Mouse (Mus musculus): ENCODE results near the gene Nup35. TPM values are rescaled to one million over a fixed set of nuclear protein-coding genes. Genes with fewer than 3 reads are reported as not detected.

Gene Nup35
- polyA plus RNA-seq, 1 experiment from 2014 or later: 68.0 TPM

DNA sequence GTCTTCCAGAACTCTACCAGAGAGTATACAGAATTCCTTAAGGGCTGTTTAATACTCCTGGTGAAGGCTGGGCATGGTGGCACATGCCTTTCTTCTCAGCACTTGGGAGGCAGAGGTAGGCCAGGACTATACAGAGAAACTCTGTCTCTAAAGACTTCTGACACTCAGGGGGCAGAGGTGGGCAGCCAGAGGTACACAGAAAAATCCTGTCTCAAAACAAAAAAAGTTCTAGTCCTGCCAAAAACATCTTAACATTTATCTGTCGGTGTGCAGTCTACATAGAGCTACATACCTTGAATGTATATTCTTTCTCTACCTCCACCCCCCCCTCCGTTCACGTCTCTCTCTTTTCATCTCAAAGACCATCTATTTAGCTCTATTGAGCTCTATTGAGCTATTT, 34.7 kb upstream of the Nup35 start:
- Histone ChIP-seq H3K4me3 (ENCODE audit: low read depth, low read length) (no peak overlapping the region), H3K27me3 (ENCODE audit: control insufficient read depth, insufficient read depth, low read length) (no peaks in the 10 kb centered on the region), H3K36me3 (ENCODE audit: control insufficient read depth, insufficient read depth, low read length) (no peaks in the 10 kb centered on the region), H3K27ac (replicated peaks; ENCODE audit: low read depth, low read length) (no peak overlapping the region), H3K4me1 (ENCODE audit: control insufficient read depth, insufficient read depth, low read length) (peaks cover 3% of the 10 kb centered on the region; the same call in 1 of the 2 replicates), H3K9me3 (ENCODE audit: control insufficient read depth, low read length) (no peaks in the 10 kb centered on the region), H3K4me2 (ENCODE audit: low read depth, severe bottlenecking) (no peak overlapping the region), H3K9ac (ENCODE audit: low read length) (no peak overlapping the region)
- no peak for DNase-seq (ENCODE audit: low spot score)
- ATAC-seq (ENCODE audit: insufficient number of reproducible peaks, low FRiP score, low TSS enrichment, low read depth): no peak
- WGBS: 94% methylated on average over 3 of the region's 3 CpGs

DNA sequence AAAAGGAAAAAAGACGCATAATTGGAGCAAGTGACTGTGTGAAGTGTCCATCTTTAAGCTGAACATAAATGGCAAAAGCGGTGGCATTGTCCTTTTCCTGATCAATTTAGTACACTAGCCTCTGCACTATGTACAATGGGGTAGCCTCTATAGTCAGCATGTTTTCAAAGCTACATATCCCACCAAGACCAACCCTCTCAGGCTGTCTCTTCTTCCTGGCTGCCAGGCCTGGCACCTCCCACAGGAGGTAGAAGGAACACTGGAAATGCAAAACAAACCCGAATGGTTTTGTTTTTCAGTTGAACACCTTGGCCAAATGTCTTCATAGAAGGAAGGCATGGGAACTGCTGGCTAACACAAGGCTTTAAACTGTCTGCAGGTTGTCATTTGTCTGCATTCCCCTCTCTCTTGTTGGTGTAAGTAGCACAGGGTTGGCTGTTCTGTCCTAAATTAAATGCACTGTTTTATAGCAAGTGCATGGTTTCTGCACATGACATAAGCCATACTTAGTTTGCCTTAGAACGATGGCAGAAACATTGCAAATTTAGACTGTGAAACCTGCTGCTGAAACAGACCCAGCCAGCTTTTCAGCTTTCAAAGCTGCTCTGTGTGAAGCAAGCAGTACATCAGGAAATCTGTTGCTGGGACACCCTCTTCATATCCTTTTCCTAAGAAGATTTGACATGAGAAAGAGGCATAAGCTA, 22.7 kb upstream of the Nup35 start:
- ATAC-seq (ENCODE audit: insufficient number of reproducible peaks, low FRiP score, low TSS enrichment, low read depth) (no peak), DNase-seq (ENCODE audit: low spot score) (no peak)
- Histone ChIP-seq H3K4me1 (ENCODE audit: control insufficient read depth, insufficient read depth, low read length) (no peaks in the 10 kb centered on the region), H3K9me3 (ENCODE audit: control insufficient read depth, low read length) (no peaks in the 10 kb centered on the region), H3K4me2 (ENCODE audit: low read depth, severe bottlenecking) (no peak overlapping the region), H3K27me3 (ENCODE audit: control insufficient read depth, insufficient read depth, low read length) (no peaks in the 10 kb centered on the region), H3K27ac (replicated peaks; ENCODE audit: low read depth, low read length) (no peak overlapping the region), H3K4me3 (ENCODE audit: low read depth, low read length) (no peak overlapping the region), H3K36me3 (ENCODE audit: control insufficient read depth, insufficient read depth, low read length) (no peaks in the 10 kb centered on the region), H3K9ac (ENCODE audit: low read length) (no peak overlapping the region)
- WGBS: 75% methylated on average over 4 of the region's 4 CpGs

- Histone ChIP-seq H3K4me3 (ENCODE audit: low read depth, low read length) (no peak overlapping the region), H3K36me3 (ENCODE audit: control insufficient read depth, insufficient read depth, low read length) (no peaks in the 10 kb centered on the region), H3K27me3 (ENCODE audit: control insufficient read depth, insufficient read depth, low read length) (no peaks in the 10 kb centered on the region), H3K27ac (replicated peaks; ENCODE audit: low read depth, low read length) (no peak overlapping the region), H3K9me3 (ENCODE audit: control insufficient read depth, low read length) (no peaks in the 10 kb centered on the region), H3K4me2 (ENCODE audit: low read depth, severe bottlenecking) (no peak overlapping the region), H3K9ac (ENCODE audit: low read length) (no peak overlapping the region), H3K4me1 (ENCODE audit: control insufficient read depth, insufficient read depth, low read length) (no peaks in the 10 kb centered on the region)
- 87% methylated on average over 5 of the region's 5 CpGs for WGBS
- DNase-seq (ENCODE audit: low spot score) (no peak), ATAC-seq (ENCODE audit: insufficient number of reproducible peaks, low FRiP score, low TSS enrichment, low read depth) (no peak)
These were observed 20.1 kb upstream of the Nup35 start for GRCm38 (mm10) chr2:80596960-80597359.

- WGBS: 90% methylated on average over 3 of the region's 3 CpGs
- no peak for ATAC-seq (ENCODE audit: insufficient number of reproducible peaks, low FRiP score, low TSS enrichment, low read depth)
- H3K27me3 ChIP-seq (ENCODE audit: control insufficient read depth, insufficient read depth, low read length): no peaks in the 10 kb centered on the region
- no peak overlapping the region for H3K27ac ChIP-seq (replicated peaks; ENCODE audit: low read depth, low read length)
- no peak overlapping the region for H3K4me2 ChIP-seq (ENCODE audit: low read depth, severe bottlenecking)
- H3K36me3 ChIP-seq (ENCODE audit: control insufficient read depth, insufficient read depth, low read length): no peaks in the 10 kb centered on the region
- DNase-seq (ENCODE audit: low spot score): no peak
- H3K4me1 ChIP-seq (ENCODE audit: control insufficient read depth, insufficient read depth, low read length): no peaks in the 10 kb centered on the region
- no peaks in the 10 kb centered on the region for H3K9me3 ChIP-seq (ENCODE audit: control insufficient read depth, low read length)
- no peak overlapping the region for H3K4me3 ChIP-seq (ENCODE audit: low read depth, low read length)
- H3K9ac ChIP-seq (ENCODE audit: low read length): no peak overlapping the region
These were observed 17.2 kb upstream of the Nup35 start for GRCm38 (mm10) chr2:80599850-80600249.

DNA sequence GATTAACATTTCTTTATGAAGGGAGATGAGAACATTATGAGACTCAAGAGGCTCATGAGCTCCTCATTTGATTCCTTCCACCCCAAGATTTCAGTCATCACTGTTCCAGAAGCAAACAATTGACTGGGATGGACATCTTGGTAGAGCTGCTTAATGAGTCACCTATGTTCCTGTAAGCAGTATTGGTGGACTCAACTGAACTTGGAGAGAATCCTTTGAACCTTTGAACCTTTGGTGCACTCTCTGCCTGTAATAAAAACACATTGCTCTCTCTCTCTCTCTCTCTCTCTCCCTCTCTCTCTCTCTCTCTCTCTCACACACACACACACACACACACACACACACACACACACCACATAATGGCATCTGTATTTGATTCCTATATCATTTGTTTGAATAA, 16.4 kb upstream of the Nup35 start:
- Histone ChIP-seq H3K9me3 (ENCODE audit: control insufficient read depth, low read length) (no peaks in the 10 kb centered on the region), H3K36me3 (ENCODE audit: control insufficient read depth, insufficient read depth, low read length) (no peaks in the 10 kb centered on the region), H3K4me1 (ENCODE audit: control insufficient read depth, insufficient read depth, low read length) (no peaks in the 10 kb centered on the region), H3K27me3 (ENCODE audit: control insufficient read depth, insufficient read depth, low read length) (no peaks in the 10 kb centered on the region), H3K27ac (replicated peaks; ENCODE audit: low read depth, low read length) (no peak overlapping the region), H3K4me3 (ENCODE audit: low read depth, low read length) (no peak overlapping the region), H3K9ac (ENCODE audit: low read length) (no peak overlapping the region), H3K4me2 (ENCODE audit: low read depth, severe bottlenecking) (no peak overlapping the region)
- ATAC-seq (ENCODE audit: insufficient number of reproducible peaks, low FRiP score, low TSS enrichment, low read depth) (no peak), DNase-seq (ENCODE audit: low spot score) (no peak)

- Histone ChIP-seq H3K9ac (ENCODE audit: low read length) (no peak overlapping the region), H3K36me3 (ENCODE audit: control insufficient read depth, insufficient read depth, low read length) (no peaks in the 10 kb centered on the region), H3K27me3 (ENCODE audit: control insufficient read depth, insufficient read depth, low read length) (no peaks in the 10 kb centered on the region), H3K4me1 (ENCODE audit: control insufficient read depth, insufficient read depth, low read length) (no peaks in the 10 kb centered on the region), H3K4me2 (ENCODE audit: low read depth, severe bottlenecking) (no peak overlapping the region), H3K27ac (replicated peaks; ENCODE audit: low read depth, low read length) (no peak overlapping the region), H3K9me3 (ENCODE audit: control insufficient read depth, low read length) (no peaks in the 10 kb centered on the region), H3K4me3 (ENCODE audit: low read depth, low read length) (no peak overlapping the region)
- 95% methylated on average over 13 of the region's 13 CpGs for WGBS
- ATAC-seq (ENCODE audit: insufficient number of reproducible peaks, low FRiP score, low TSS enrichment, low read depth): no peak
- no peak for DNase-seq (ENCODE audit: low spot score)
These were observed 14.3 kb upstream of the Nup35 start for GRCm38 (mm10) chr2:80602756-80603155.

DNA sequence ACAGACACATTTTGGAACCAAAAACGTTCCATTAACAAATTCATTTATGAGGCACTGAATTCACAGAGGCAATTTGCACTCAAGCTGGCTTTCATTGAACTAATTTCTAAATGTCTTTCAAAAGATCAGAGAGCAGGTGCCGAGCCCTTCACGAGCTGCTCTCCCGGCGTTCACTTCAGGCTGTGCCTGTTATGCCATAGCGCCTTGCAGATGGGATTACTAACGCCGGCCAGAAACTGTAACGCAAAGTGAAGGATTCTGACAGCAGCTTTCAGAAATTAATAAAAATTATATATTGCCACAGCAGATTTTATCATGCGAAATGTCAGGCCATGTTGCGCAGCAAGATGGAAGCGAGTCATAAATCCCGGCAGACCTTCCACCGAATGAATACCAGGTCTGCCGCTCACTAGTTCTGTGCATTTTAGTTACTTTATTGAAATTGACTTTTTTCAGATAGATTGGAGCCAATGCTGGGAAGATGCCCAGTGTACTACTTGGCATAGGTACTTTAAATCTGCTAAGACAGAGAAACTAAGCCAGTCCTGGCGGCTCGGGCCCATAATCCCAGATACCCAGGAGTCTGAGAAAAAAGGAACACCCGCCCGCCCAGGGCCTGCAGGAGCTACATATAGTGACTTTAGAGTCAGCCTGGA, 13.1 kb upstream of the Nup35 start:
- no peak overlapping the region for H3K4me2 ChIP-seq (ENCODE audit: low read depth, severe bottlenecking)
- DNase-seq (ENCODE audit: low spot score) (no peak), ATAC-seq (ENCODE audit: insufficient number of reproducible peaks, low FRiP score, low TSS enrichment, low read depth) (no peak)
- no peaks in the 10 kb centered on the region for H3K4me1 ChIP-seq (ENCODE audit: control insufficient read depth, insufficient read depth, low read length)
- no peaks in the 10 kb centered on the region for H3K36me3 ChIP-seq (ENCODE audit: control insufficient read depth, insufficient read depth, low read length)
- H3K9ac ChIP-seq (ENCODE audit: low read length): no peak overlapping the region
- 86% methylated on average over 19 of the region's 19 CpGs for WGBS
- no peak overlapping the region for H3K27ac ChIP-seq (replicated peaks; ENCODE audit: low read depth, low read length)
- no peak overlapping the region for H3K4me3 ChIP-seq (ENCODE audit: low read depth, low read length)
- H3K27me3 ChIP-seq (ENCODE audit: control insufficient read depth, insufficient read depth, low read length): no peaks in the 10 kb centered on the region
- H3K9me3 ChIP-seq (ENCODE audit: control insufficient read depth, low read length): no peaks in the 10 kb centered on the region

GRCm38 (mm10) chr2:80612286-80612685, 4.8 kb upstream of the Nup35 start:
- Histone ChIP-seq H3K27me3 (ENCODE audit: control insufficient read depth, insufficient read depth, low read length) (no peaks in the 10 kb centered on the region), H3K4me1 (ENCODE audit: control insufficient read depth, insufficient read depth, low read length) (no peaks in the 10 kb centered on the region), H3K4me3 (ENCODE audit: low read depth, low read length) (no peak overlapping the region), H3K9ac (ENCODE audit: low read length) (no peak overlapping the region), H3K9me3 (ENCODE audit: control insufficient read depth, low read length) (no peaks in the 10 kb centered on the region), H3K4me2 (ENCODE audit: low read depth, severe bottlenecking) (no peak overlapping the region), H3K27ac (replicated peaks; ENCODE audit: low read depth, low read length) (no peak overlapping the region), H3K36me3 (ENCODE audit: control insufficient read depth, insufficient read depth, low read length) (no peaks in the 10 kb centered on the region)
- DNase-seq (ENCODE audit: low spot score): no peak
- WGBS: 58% methylated on average over 1 of the region's 1 CpGs
- no peak for ATAC-seq (ENCODE audit: insufficient number of reproducible peaks, low FRiP score, low TSS enrichment, low read depth)

- Histone ChIP-seq H3K27me3 (ENCODE audit: control insufficient read depth, insufficient read depth, low read length) (no peaks in the 10 kb centered on the region), H3K27ac (replicated peaks; ENCODE audit: low read depth, low read length) (no peak overlapping the region), H3K4me3 (ENCODE audit: low read depth, low read length) (no peak overlapping the region), H3K9me3 (ENCODE audit: control insufficient read depth, low read length) (no peaks in the 10 kb centered on the region), H3K9ac (ENCODE audit: low read length) (no peak overlapping the region), H3K4me2 (ENCODE audit: low read depth, severe bottlenecking) (no peak overlapping the region), H3K4me1 (ENCODE audit: control insufficient read depth, insufficient read depth, low read length) (no peaks in the 10 kb centered on the region), H3K36me3 (ENCODE audit: control insufficient read depth, insufficient read depth, low read length) (no peaks in the 10 kb centered on the region)
- WGBS: 83% methylated on average over 2 of the region's 2 CpGs
- no peak for ATAC-seq (ENCODE audit: insufficient number of reproducible peaks, low FRiP score, low TSS enrichment, low read depth)
- no peak for DNase-seq (ENCODE audit: low spot score)
These were observed 4.2 kb upstream of the Nup35 start for GRCm38 (mm10) chr2:80612796-80613195.

Data from limb, embryonic 11.5 days (tissue).